Mouse (Mus musculus): ENCODE results near the gene Rin2. TPM values are rescaled to one million over a fixed set of nuclear protein-coding genes. Genes with fewer than 3 reads are reported as not detected.

Rin2 gene
- polyA plus RNA-seq, 1 experiment from 2014 or later = 31.3 TPM

GRCm38 (mm10) chr2:145686017-145686416, 11.0 kb downstream of the Rin2 start:
- H3K36me3 ChIP-seq = no peaks in the 10 kb centered on the region
- H3K27ac ChIP-seq = no peak overlapping the region
- H3K4me3 ChIP-seq = no peak overlapping the region
- H3K27me3 ChIP-seq = no peaks in the 10 kb centered on the region
- H3K9ac ChIP-seq = no peak overlapping the region
- peaks cover 4% of the 10 kb centered on the region; the same call in 1 of the 2 replicates for H3K4me1 ChIP-seq
- WGBS = 86% methylated on average over 4 of the region's 4 CpGs
- no peaks in the 10 kb centered on the region for H3K9me3 ChIP-seq
- ATAC-seq (ENCODE audit: insufficient number of reproducible peaks, insufficient read depth, low FRiP score, low TSS enrichment) = no peak
- H3K4me2 ChIP-seq (replicated peaks) = no peak overlapping the region

GRCm38 (mm10) chr2:145691367-145692009, 16.5 kb downstream of the Rin2 start:
- no peak for ATAC-seq (ENCODE audit: insufficient number of reproducible peaks, insufficient read depth, low FRiP score, low TSS enrichment)
- H3K9me3 ChIP-seq = no peaks in the 10 kb centered on the region
- H3K36me3 ChIP-seq = no peaks in the 10 kb centered on the region
- H3K27me3 ChIP-seq = no peaks in the 10 kb centered on the region
- no peak overlapping the region for H3K9ac ChIP-seq
- 85% methylated on average over 10 of the region's 10 CpGs for WGBS
- H3K4me1 ChIP-seq = no peaks in the 10 kb centered on the region
- H3K4me2 ChIP-seq (replicated peaks) = no peak overlapping the region
- H3K27ac ChIP-seq = no peak overlapping the region
- no peak overlapping the region for H3K4me3 ChIP-seq

GRCm38 (mm10) chr2:145697160-145697559, 22.1 kb downstream of the Rin2 start:
- ATAC-seq (ENCODE audit: insufficient number of reproducible peaks, insufficient read depth, low FRiP score, low TSS enrichment) = no peak
- H3K27ac ChIP-seq = no peak overlapping the region
- WGBS = 85% methylated on average over 6 of the region's 6 CpGs

GRCm38 (mm10) chr2:145699414-145700071, 24.5 kb downstream of the Rin2 start:
- ATAC-seq (ENCODE audit: insufficient number of reproducible peaks, insufficient read depth, low FRiP score, low TSS enrichment) = no peak
- no peaks in the 10 kb centered on the region for H3K9me3 ChIP-seq
- no peak overlapping the region for H3K27ac ChIP-seq
- no peaks in the 10 kb centered on the region for H3K4me1 ChIP-seq
- no peak overlapping the region for H3K9ac ChIP-seq
- H3K36me3 ChIP-seq = no peaks in the 10 kb centered on the region
- H3K4me3 ChIP-seq = no peak overlapping the region
- no peaks in the 10 kb centered on the region for H3K27me3 ChIP-seq
- 31% methylated on average over 6 of the region's 6 CpGs for WGBS
- no peak overlapping the region for H3K4me2 ChIP-seq (replicated peaks)

More at GRCm38 (mm10) chr2:145697160-145697559, 22.1 kb downstream of the Rin2 start:
- Histone ChIP-seq H3K36me3 (no peaks in the 10 kb centered on the region), H3K4me3 (no peak overlapping the region), H3K9ac (no peak overlapping the region), H3K27me3 (no peaks in the 10 kb centered on the region), H3K9me3 (no peaks in the 10 kb centered on the region), H3K4me2 (replicated peaks) (no peak overlapping the region), H3K4me1 (no peaks in the 10 kb centered on the region)

GRCm38 (mm10) chr2:145700237-145700985, 25.4 kb downstream of the Rin2 start:
- 64% methylated on average over 8 of the region's 8 CpGs for WGBS
- H3K27ac ChIP-seq = no peak overlapping the region
- H3K27me3 ChIP-seq = no peaks in the 10 kb centered on the region
- no peak overlapping the region for H3K4me3 ChIP-seq
- H3K36me3 ChIP-seq = no peaks in the 10 kb centered on the region
- H3K4me1 ChIP-seq = no peaks in the 10 kb centered on the region
- H3K9ac ChIP-seq = no peak overlapping the region
- H3K4me2 ChIP-seq (replicated peaks) = no peak overlapping the region
- ATAC-seq (ENCODE audit: insufficient number of reproducible peaks, insufficient read depth, low FRiP score, low TSS enrichment) = no peak
- no peaks in the 10 kb centered on the region for H3K9me3 ChIP-seq

- Histone ChIP-seq H3K4me1 (no peaks in the 10 kb centered on the region), H3K4me3 (no peak overlapping the region), H3K36me3 (no peaks in the 10 kb centered on the region), H3K4me2 (replicated peaks) (no peak overlapping the region), H3K27me3 (no peaks in the 10 kb centered on the region), H3K9me3 (no peaks in the 10 kb centered on the region), H3K9ac (no peak overlapping the region), H3K27ac (no peak overlapping the region)
- 79% methylated on average over 12 of the region's 12 CpGs for WGBS
- ATAC-seq (ENCODE audit: insufficient number of reproducible peaks, insufficient read depth, low FRiP score, low TSS enrichment) = no peak
These were observed 26.8 kb downstream of the Rin2 start for GRCm38 (mm10) chr2:145701605-145702335.

- no peaks in the 10 kb centered on the region for H3K36me3 ChIP-seq
- H3K9ac ChIP-seq = no peak overlapping the region
- H3K4me2 ChIP-seq (replicated peaks) = no peak overlapping the region
- no peaks in the 10 kb centered on the region for H3K27me3 ChIP-seq
- WGBS = 74% methylated on average over 7 of the region's 7 CpGs
- ATAC-seq (ENCODE audit: insufficient number of reproducible peaks, insufficient read depth, low FRiP score, low TSS enrichment) = no peak
- no peak overlapping the region for H3K4me3 ChIP-seq
- no peaks in the 10 kb centered on the region for H3K9me3 ChIP-seq
- H3K27ac ChIP-seq = no peak overlapping the region
- H3K4me1 ChIP-seq = no peaks in the 10 kb centered on the region
These were observed 29.7 kb downstream of the Rin2 start for GRCm38 (mm10) chr2:145704738-145705137.

GRCm38 (mm10) chr2:145709727-145710389, 34.8 kb downstream of the Rin2 start:
- 0 out of 2 replicates have a peak, but pooled peaks cover 3% of the 10 kb centered on the region for H3K36me3 ChIP-seq
- no peak overlapping the region for H3K9ac ChIP-seq
- H3K4me2 ChIP-seq (replicated peaks) = no peak overlapping the region
- no peaks in the 10 kb centered on the region for H3K27me3 ChIP-seq
- ATAC-seq (ENCODE audit: insufficient number of reproducible peaks, insufficient read depth, low FRiP score, low TSS enrichment) = no peak
- H3K4me1 ChIP-seq = no peaks in the 10 kb centered on the region
- H3K27ac ChIP-seq = no peak overlapping the region
- no peaks in the 10 kb centered on the region for H3K9me3 ChIP-seq
- H3K4me3 ChIP-seq = no peak overlapping the region
- WGBS = 72% methylated on average over 11 of the region's 11 CpGs

- H3K27ac ChIP-seq = no peak overlapping the region
- no peak overlapping the region for H3K4me3 ChIP-seq
- H3K9me3 ChIP-seq = no peaks in the 10 kb centered on the region
- no peak for ATAC-seq (ENCODE audit: insufficient number of reproducible peaks, insufficient read depth, low FRiP score, low TSS enrichment)
- H3K36me3 ChIP-seq = 0 out of 2 replicates have a peak, but pooled peaks cover 3% of the 10 kb centered on the region
- H3K4me2 ChIP-seq (replicated peaks) = no peak overlapping the region
- H3K4me1 ChIP-seq = no peaks in the 10 kb centered on the region
- no peak overlapping the region for H3K9ac ChIP-seq
- H3K27me3 ChIP-seq = no peaks in the 10 kb centered on the region
- WGBS = 80% methylated on average over 3 of the region's 3 CpGs
These were observed 36.5 kb downstream of the Rin2 start for GRCm38 (mm10) chr2:145711512-145711911.

- H3K4me1 ChIP-seq = no peaks in the 10 kb centered on the region
- WGBS = 10% methylated on average over 3 of the region's 3 CpGs
- ATAC-seq (ENCODE audit: insufficient number of reproducible peaks, insufficient read depth, low FRiP score, low TSS enrichment) = no peak
- H3K9ac ChIP-seq = no peak overlapping the region
- no peaks in the 10 kb centered on the region for H3K9me3 ChIP-seq
- no peak overlapping the region for H3K4me2 ChIP-seq (replicated peaks)
- no peak overlapping the region for H3K4me3 ChIP-seq
- no peak overlapping the region for H3K27ac ChIP-seq
- H3K27me3 ChIP-seq = no peaks in the 10 kb centered on the region
- H3K36me3 ChIP-seq = 0 out of 2 replicates have a peak, but pooled peaks cover 3% of the 10 kb centered on the region
These were observed 37.0 kb downstream of the Rin2 start for GRCm38 (mm10) chr2:145712026-145712425.

- no peak overlapping the region for H3K4me3 ChIP-seq
- H3K9me3 ChIP-seq = no peaks in the 10 kb centered on the region
- no peak for ATAC-seq (ENCODE audit: insufficient number of reproducible peaks, insufficient read depth, low FRiP score, low TSS enrichment)
- H3K9ac ChIP-seq = no peak overlapping the region
- H3K4me1 ChIP-seq = no peaks in the 10 kb centered on the region
- no peaks in the 10 kb centered on the region for H3K27me3 ChIP-seq
- no peak overlapping the region for H3K27ac ChIP-seq
- no peak overlapping the region for H3K4me2 ChIP-seq (replicated peaks)
- 0 out of 2 replicates have a peak, but pooled peaks cover 3% of the 10 kb centered on the region for H3K36me3 ChIP-seq
- 94% methylated on average over 1 of the region's 1 CpGs for WGBS
These were observed 42.5 kb downstream of the Rin2 start for GRCm38 (mm10) chr2:145717539-145717938.
